In genomic region chr2:127548342-127549074, GRCm38 (mm10) we compare ENCODE assay signal across 31 mouse cellular contexts. TPM values are rescaled to one million over a fixed set of nuclear protein-coding genes. Genes with fewer than 3 reads are reported as not detected.
A peak's percentile ranks its signal among the peaks of the same experiment; 100 is the strongest.
DNase-seq lines count a peak whose midpoint lies in the region; ATAC-seq lines count a peak whose summit lies in the region.
"Had no signal": no experiment of that assay in that cellular context is flagged by ENCODE, and none has a peak within 500 bp of the region (broad histone marks: within the 10 kb centered on the region; RNA-seq: fewer than 3 reads in every experiment).

No protein-coding gene starts in this region.

- no peak overlapping the region for H3K9ac ChIP-seq in forebrain, embryonic 11.5 days (ENCODE audit: low read length)
- no peak overlapping the region for H3K9ac ChIP-seq in forebrain, embryonic 15.5 days (replicated peaks)
- no peak overlapping the region for H3K9ac ChIP-seq in liver, embryonic 13.5 days
- no peak overlapping the region for H3K9ac ChIP-seq in midbrain, embryonic 11.5 days (ENCODE audit: low read length)
- H3K9ac ChIP-seq in intestine, embryonic 15.5 days, result no peak overlapping the region
- H3K9ac ChIP-seq: embryonic facial prominence, embryonic 12.5 days; forebrain, embryonic 12.5 days; heart, embryonic 13.5 days; hindbrain, embryonic 14.5 days; limb, embryonic 12.5 days; midbrain, embryonic 13.5 days; neural tube, embryonic 13.5 days had no signal

- 76% methylated on average over 5 of the region's 5 CpGs for WGBS in forebrain, embryonic 11.5 days
- WGBS in forebrain, embryonic 15.5 days, result 80% methylated on average over 5 of the region's 5 CpGs
- 40% methylated on average over 5 of the region's 5 CpGs for WGBS in liver, embryonic 13.5 days (ENCODE audit: insufficient replicate concordance)
- WGBS in midbrain, embryonic 11.5 days, result 71% methylated on average over 5 of the region's 5 CpGs
- 79% methylated on average over 5 of the region's 5 CpGs for WGBS in intestine, embryonic 15.5 days

- no peak for ATAC-seq in forebrain, embryonic 11.5 days (replicated peaks; ENCODE audit: low FRiP score)
- no peak for ATAC-seq in forebrain, embryonic 15.5 days (replicated peaks)
- ATAC-seq in liver, embryonic 13.5 days (ENCODE audit: low read depth), result peak; percentile 92
- peak; percentile 79 for ATAC-seq in megakaryocyte progenitor cell, adult 5-6 weeks (replicated peaks; ENCODE audit: poor library complexity)
- no peak for ATAC-seq in midbrain, embryonic 11.5 days (ENCODE audit: low FRiP score)
- no peak for ATAC-seq in intestine, embryonic 15.5 days
- ATAC-seq: inflammation-experienced regulatory T-cells, adult 6 months; midbrain, embryonic 13.5 days had no signal

- peak; percentile 20 for DNase-seq in forebrain, embryonic 11.5 days (ENCODE audit: low spot score)
- peak; percentile 24 for DNase-seq in c-Kit-positive CD71-positive TER-119-negative erythroid progenitor cells, embryonic 14.5 days (ENCODE audit: low read depth)
- peak; percentile 56 for DNase-seq in liver, embryonic 13.5 days
- no peak for DNase-seq in midbrain, embryonic 11.5 days (ENCODE audit: low spot score, missing footprints)
- DNase-seq in ovary, postnatal 10 days (ENCODE audit: low spot score), result no peak
- DNase-seq: adrenal gland, postnatal 25 days; cerebellum, adult 9-11 months; embryo, embryonic 11 days; gastrocnemius, adult 2 months; gastrocnemius, postnatal 36 days; heart, adult 2 months; heart, postnatal 10 days; kidney, adult 18-20 months; kidney, postnatal 36 days; lung, adult 2 months; lung, postnatal 10 days had no signal

- no peak overlapping the region for H3K4me2 ChIP-seq in forebrain, embryonic 11.5 days (ENCODE audit: low read depth, low read length, severe bottlenecking)
- H3K4me2 ChIP-seq in forebrain, embryonic 15.5 days (replicated peaks), result no peak overlapping the region
- H3K4me2 ChIP-seq in liver, embryonic 13.5 days, result peak overlapping the region; percentile 24
- H3K4me2 ChIP-seq in midbrain, embryonic 11.5 days, result no peak overlapping the region
- H3K4me2 ChIP-seq in intestine, embryonic 15.5 days (replicated peaks), result no peak overlapping the region
- H3K4me2 ChIP-seq: embryonic facial prominence, embryonic 12.5 days; forebrain, embryonic 12.5 days; heart, embryonic 13.5 days; hindbrain, embryonic 14.5 days; limb, embryonic 12.5 days; midbrain, embryonic 13.5 days; neural tube, embryonic 13.5 days had no signal

- H3K27me3 ChIP-seq in forebrain, embryonic 11.5 days (ENCODE audit: control insufficient read depth, insufficient read depth, low read length), result no peaks in the 10 kb centered on the region
- no peaks in the 10 kb centered on the region for H3K27me3 ChIP-seq in forebrain, embryonic 15.5 days
- H3K27me3 ChIP-seq in liver, embryonic 13.5 days, result peaks cover 14% of the 10 kb centered on the region
- H3K27me3 ChIP-seq in midbrain, embryonic 11.5 days (ENCODE audit: control insufficient read depth, insufficient read depth, low read length), result no peaks in the 10 kb centered on the region
- 0 out of 2 replicates have a peak, but pooled peaks cover under 1% of the 10 kb centered on the region for H3K27me3 ChIP-seq in intestine, embryonic 15.5 days (replicated peaks)

- H3K4me1 ChIP-seq in forebrain, embryonic 11.5 days (replicated peaks; ENCODE audit: control insufficient read depth, insufficient read depth, low read length), result no peaks in the 10 kb centered on the region
- H3K4me1 ChIP-seq in forebrain, embryonic 15.5 days, result no peaks in the 10 kb centered on the region
- peaks cover 15% of the 10 kb centered on the region for H3K4me1 ChIP-seq in liver, embryonic 13.5 days (replicated peaks)
- H3K4me1 ChIP-seq in midbrain, embryonic 11.5 days (ENCODE audit: control insufficient read depth, insufficient read depth, low read length), result no peaks in the 10 kb centered on the region
- H3K4me1 ChIP-seq in intestine, embryonic 15.5 days (replicated peaks), result no peaks in the 10 kb centered on the region
- H3K4me1 ChIP-seq: embryonic facial prominence, embryonic 12.5 days; forebrain, embryonic 12.5 days; heart, embryonic 13.5 days; limb, embryonic 12.5 days; midbrain, embryonic 13.5 days; neural tube, embryonic 13.5 days had no signal

- H3K27ac ChIP-seq in forebrain, embryonic 11.5 days (ENCODE audit: low read depth, low read length), result no peak overlapping the region
- H3K27ac ChIP-seq in forebrain, embryonic 15.5 days (replicated peaks), result no peak overlapping the region
- H3K27ac ChIP-seq in liver, embryonic 13.5 days, result peak overlapping the region; percentile 80
- no peak overlapping the region for H3K27ac ChIP-seq in midbrain, embryonic 11.5 days (ENCODE audit: low read depth, low read length)
- no peak overlapping the region for H3K27ac ChIP-seq in intestine, embryonic 15.5 days
- H3K27ac ChIP-seq: embryonic facial prominence, embryonic 12.5 days; forebrain, embryonic 12.5 days; gastrocnemius, adult 2 months; heart, adult 2 months; heart, embryonic 13.5 days; hindbrain, embryonic 14.5 days; layer of hippocampus, adult 2 months; left cerebral cortex, adult 2 months; limb, embryonic 12.5 days; midbrain, embryonic 13.5 days; neural tube, embryonic 13.5 days had no signal

- no peak overlapping the region for H3K4me3 ChIP-seq in forebrain, embryonic 11.5 days (ENCODE audit: low read depth, low read length)
- H3K4me3 ChIP-seq in forebrain, embryonic 15.5 days, result no peak overlapping the region
- H3K4me3 ChIP-seq in liver, embryonic 13.5 days (replicated peaks), result no peak overlapping the region
- H3K4me3 ChIP-seq in midbrain, embryonic 11.5 days (ENCODE audit: low read depth, low read length), result no peak overlapping the region
- no peak overlapping the region for H3K4me3 ChIP-seq in intestine, embryonic 15.5 days (replicated peaks)
- H3K4me3 ChIP-seq: embryonic facial prominence, embryonic 12.5 days; forebrain, embryonic 12.5 days; gastrocnemius, adult 2 months; heart, adult 2 months; heart, embryonic 13.5 days; layer of hippocampus, adult 2 months; left cerebral cortex, adult 2 months; limb, embryonic 12.5 days; midbrain, embryonic 13.5 days; neural tube, embryonic 13.5 days had no signal

- no peaks in the 10 kb centered on the region for H3K9me3 ChIP-seq in forebrain, embryonic 11.5 days (ENCODE audit: control insufficient read depth, low read length)
- no peaks in the 10 kb centered on the region for H3K9me3 ChIP-seq in forebrain, embryonic 15.5 days
- no peaks in the 10 kb centered on the region for H3K9me3 ChIP-seq in liver, embryonic 13.5 days (replicated peaks)
- no peaks in the 10 kb centered on the region for H3K9me3 ChIP-seq in midbrain, embryonic 11.5 days (ENCODE audit: control insufficient read depth, low read length)
- no peaks in the 10 kb centered on the region for H3K9me3 ChIP-seq in intestine, embryonic 15.5 days
- H3K9me3 ChIP-seq: embryonic facial prominence, embryonic 12.5 days; forebrain, embryonic 12.5 days; G1E; heart, embryonic 13.5 days; limb, embryonic 12.5 days; midbrain, embryonic 13.5 days; neural tube, embryonic 13.5 days had no signal

- H3K36me3 ChIP-seq in forebrain, embryonic 11.5 days (ENCODE audit: control insufficient read depth, insufficient read depth, low read length), result no peaks in the 10 kb centered on the region
- no peaks in the 10 kb centered on the region for H3K36me3 ChIP-seq in forebrain, embryonic 15.5 days
- no peaks in the 10 kb centered on the region for H3K36me3 ChIP-seq in liver, embryonic 13.5 days
- H3K36me3 ChIP-seq in midbrain, embryonic 11.5 days (ENCODE audit: control insufficient read depth, insufficient read depth, low read length), result no peaks in the 10 kb centered on the region
- H3K36me3 ChIP-seq in intestine, embryonic 15.5 days, result no peaks in the 10 kb centered on the region
- H3K36me3 ChIP-seq: embryonic facial prominence, embryonic 12.5 days; forebrain, embryonic 12.5 days; G1E; heart, embryonic 13.5 days; limb, embryonic 12.5 days; midbrain, embryonic 13.5 days; neural tube, embryonic 13.5 days had no signal

RNA-seq across cellular contexts. Expression of gene Prom2, which starts 7.2 kb away (rescaled TPM):
- 0.48 and 0.63 TPM in 2 replicates for polyA plus RNA-seq in forebrain, embryonic 11.5 days (2014; fragmentation: Nextera tagmentation; extraction: Ambion mirVana)
- polyA plus RNA-seq in forebrain, embryonic 15.5 days (2015; fragmentation: Nextera tagmentation; extraction: Ambion mirVana), result not detected in 2 replicates
- 0.03 TPM in 1 of 2 replicates, not detected in the other for polyA plus RNA-seq in liver, embryonic 13.5 days (2015; fragmentation: Nextera tagmentation; extraction: Ambion mirVana)
- total RNA-seq in megakaryocyte progenitor cell, adult 5-6 weeks (2015), result not detected in 2 replicates
- not detected in 2 replicates for total RNA-seq in megakaryocyte progenitor cell, adult 5-6 weeks (2017)
- 0.32 TPM in 1 of 2 replicates, not detected in the other for polyA plus RNA-seq in midbrain, embryonic 11.5 days (2014; fragmentation: Nextera tagmentation; extraction: Ambion mirVana)
- polyA plus RNA-seq in intestine, embryonic 15.5 days (2015; fragmentation: Nextera tagmentation; extraction: Ambion mirVana), result 0.63 and 0.65 TPM in 2 replicates
- total RNA-seq: gastrocnemius, adult 2 months; gastrocnemius, postnatal 36 days; heart, adult 2 months; megakaryocyte, adult 5-6 weeks had no signal
- polyA plus RNA-seq: G1E; midbrain, embryonic 13.5 days; neural tube, embryonic 13.5 days had no signal

RNA-seq across cellular contexts. Expression of gene Kcnip3, which starts 26.6 kb away (rescaled TPM):
- 4.6 and 6.3 TPM in 2 replicates for polyA plus RNA-seq in forebrain, embryonic 11.5 days (2014; fragmentation: Nextera tagmentation; extraction: Ambion mirVana)
- 8.3 and 8.6 TPM in 2 replicates for polyA plus RNA-seq in forebrain, embryonic 15.5 days (2015; fragmentation: Nextera tagmentation; extraction: Ambion mirVana)
- 0.27 and 0.33 TPM in 2 replicates for polyA plus RNA-seq in liver, embryonic 13.5 days (2015; fragmentation: Nextera tagmentation; extraction: Ambion mirVana)
- total RNA-seq in megakaryocyte progenitor cell, adult 5-6 weeks (2015), result 32.3 and 37.5 TPM in 2 replicates
- total RNA-seq in megakaryocyte progenitor cell, adult 5-6 weeks (2017), result 15.8 and 22.2 TPM in 2 replicates
- polyA plus RNA-seq in midbrain, embryonic 11.5 days (2014; fragmentation: Nextera tagmentation; extraction: Ambion mirVana), result 3.9 and 4.4 TPM in 2 replicates
- 3.3 and 4.0 TPM in 2 replicates for polyA plus RNA-seq in intestine, embryonic 15.5 days (2015; fragmentation: Nextera tagmentation; extraction: Ambion mirVana)

RNA-seq across cellular contexts. Expression of gene Zfp661, which starts 38.4 kb away (rescaled TPM):
- 7.2 and 8.9 TPM in 2 replicates for polyA plus RNA-seq in forebrain, embryonic 11.5 days (2014; fragmentation: Nextera tagmentation; extraction: Ambion mirVana)
- 10.3 and 11.0 TPM in 2 replicates for polyA plus RNA-seq in forebrain, embryonic 15.5 days (2015; fragmentation: Nextera tagmentation; extraction: Ambion mirVana)
- 1.2 and 1.6 TPM in 2 replicates for polyA plus RNA-seq in liver, embryonic 13.5 days (2015; fragmentation: Nextera tagmentation; extraction: Ambion mirVana)
- 2.8 and 4.7 TPM in 2 replicates for total RNA-seq in megakaryocyte progenitor cell, adult 5-6 weeks (2015)
- 2.6 and 4.9 TPM in 2 replicates for total RNA-seq in megakaryocyte progenitor cell, adult 5-6 weeks (2017)
- polyA plus RNA-seq in midbrain, embryonic 11.5 days (2014; fragmentation: Nextera tagmentation; extraction: Ambion mirVana), result 8.9 and 9.2 TPM in 2 replicates
- 3.5 and 3.6 TPM in 2 replicates for polyA plus RNA-seq in intestine, embryonic 15.5 days (2015; fragmentation: Nextera tagmentation; extraction: Ambion mirVana)

RNA-seq across cellular contexts. Expression of gene Mrps5, which starts 38.5 kb away (rescaled TPM):
- polyA plus RNA-seq in forebrain, embryonic 11.5 days (2014; fragmentation: Nextera tagmentation; extraction: Ambion mirVana), result 159 and 167 TPM in 2 replicates
- polyA plus RNA-seq in forebrain, embryonic 15.5 days (2015; fragmentation: Nextera tagmentation; extraction: Ambion mirVana), result 181 and 189 TPM in 2 replicates
- 124 and 127 TPM in 2 replicates for polyA plus RNA-seq in liver, embryonic 13.5 days (2015; fragmentation: Nextera tagmentation; extraction: Ambion mirVana)
- total RNA-seq in megakaryocyte progenitor cell, adult 5-6 weeks (2015), result 29.1 and 37.2 TPM in 2 replicates
- total RNA-seq in megakaryocyte progenitor cell, adult 5-6 weeks (2017), result 121 and 187 TPM in 2 replicates
- 159 and 170 TPM in 2 replicates for polyA plus RNA-seq in midbrain, embryonic 11.5 days (2014; fragmentation: Nextera tagmentation; extraction: Ambion mirVana)
- 155 and 165 TPM in 2 replicates for polyA plus RNA-seq in intestine, embryonic 15.5 days (2015; fragmentation: Nextera tagmentation; extraction: Ambion mirVana)

Comparison
In these comparisons a context has a peak if more than half of its experiments do, and no peak if none do; other contexts are left out.
1. ATAC-seq: peak in liver, embryonic 13.5 days (single experiment) and megakaryocyte progenitor cell, adult 5-6 weeks (single experiment); none in forebrain, embryonic 11.5 days (single experiment), forebrain, embryonic 15.5 days (single experiment), midbrain, embryonic 11.5 days (single experiment) and intestine, embryonic 15.5 days (single experiment).
2. DNase-seq: peak in forebrain, embryonic 11.5 days (single experiment), c-Kit-positive CD71-positive TER-119-negative erythroid progenitor cells, embryonic 14.5 days (single experiment) and liver, embryonic 13.5 days (single experiment); none in midbrain, embryonic 11.5 days (single experiment) and ovary, postnatal 10 days (single experiment).